Mouse (Mus musculus) liver, adult 2 months (tissue): ENCODE results near the gene Tiam2.

ENCODE experiments used
- CTCF ChIP-seq: fragments of 200-500 bp; IDR thresholded peaks from 2 replicates; pipeline ENCODE4 v1.5.1; 2011; ENCODE audit warnings: low read depth, low read length, control low read depth
- POLR2A ChIP-seq: fragments of 200-500 bp; IDR thresholded peaks from 2 replicates; pipeline ENCODE4 v1.6.1; 2011; ENCODE audit warnings: low read length, control low read depth; ENCODE audit not compliant: insufficient read depth; ENCODE audit errors: extremely low read depth

DNA sequence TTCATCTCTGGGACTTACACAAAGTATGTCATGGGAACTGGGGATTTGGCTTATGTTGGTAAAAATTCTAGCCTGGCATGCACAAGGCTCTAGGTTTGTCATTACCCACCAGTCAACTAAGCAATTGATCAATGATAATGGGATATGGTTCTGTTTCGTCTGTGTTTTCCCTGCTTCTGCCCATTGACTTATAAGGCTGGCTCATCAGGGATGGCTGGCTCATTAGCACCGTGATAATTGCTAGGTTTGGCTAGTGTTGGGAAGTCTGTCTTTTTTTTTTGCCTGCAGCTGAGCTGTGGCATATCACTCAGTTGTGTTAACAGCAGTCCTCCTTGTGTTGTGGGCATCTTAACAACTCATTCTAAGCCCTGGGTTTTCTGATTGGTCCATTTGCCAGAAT is 36.8 kb downstream of the Tiam2 start:
- TF ChIP-seq POLR2A = no peak
- TF ChIP-seq CTCF = no peak
